Mouse (Mus musculus): Measurements from ENCODE around the gene Cnot6l. TPM values are rescaled to one million over a fixed set of nuclear protein-coding genes. Genes with fewer than 3 reads are reported as not detected.

Cnot6l gene
- total and polyA plus RNA-seq, 3 experiments, result 19.6 to 33.4 (median 28.0) TPM

- H3K4me1 ChIP-seq (ENCODE audit: control insufficient read depth in 1 of 2, insufficient read depth in 2 of 2), result peaks cover 5 to 28% of the 10 kb centered on the region in 2 experiments; a peak in 3 of 4 replicates
- no peak overlapping the region for H3K4me2 ChIP-seq (ENCODE audit: insufficient read depth, low read depth, poor library complexity, severe bottlenecking)
- no peak for TF ChIP-seq NELFE (IDR thresholded peaks at IDR 0.05; ENCODE audit: low read depth, low read length)
- TF ChIP-seq MEF2A (IDR thresholded peaks at IDR 0.05; ENCODE audit: borderline replicate concordance, low read depth, low read length), result no peak
- no peak for TF ChIP-seq TBP (conservative IDR thresholded peaks at IDR 0.05; ENCODE audit: low read depth, low read length)
- TF ChIP-seq MAZ (IDR thresholded peaks at IDR 0.05; ENCODE audit: low read depth, low read length), result no peak
- TF ChIP-seq ZKSCAN1 (IDR thresholded peaks at IDR 0.05; ENCODE audit: borderline replicate concordance, low read depth, low read length), result no peak
- TF ChIP-seq GABPA (IDR thresholded peaks at IDR 0.05; ENCODE audit: insufficient replicate concordance, low read depth, low read length), result no peak
- no peak for TF ChIP-seq KAT2A (IDR thresholded peaks at IDR 0.05; ENCODE audit: insufficient replicate concordance, low read length)
- TF ChIP-seq USF1 (IDR thresholded peaks at IDR 0.05; ENCODE audit: low read depth, low read length), result no peak
- no peak for TF ChIP-seq E2F4 (IDR thresholded peaks at IDR 0.05; ENCODE audit: insufficient replicate concordance, low read depth, low read length)
- no peak for TF ChIP-seq UBTF (IDR thresholded peaks at IDR 0.05; ENCODE audit: low read depth, low read length)
- TF ChIP-seq USF2 (conservative IDR thresholded peaks at IDR 0.05; ENCODE audit: low read depth, low read length), result no peak
- no peak for TF ChIP-seq MYC (IDR thresholded peaks at IDR 0.05; ENCODE audit: low read depth, low read length)
- no peak for TF ChIP-seq RAD21 (IDR thresholded peaks at IDR 0.05; ENCODE audit: low read depth, low read length)
- no peak for TF ChIP-seq IRF4 (IDR thresholded peaks at IDR 0.05; ENCODE audit: low read depth, low read length)
- no peak for TF ChIP-seq SIN3A (IDR thresholded peaks at IDR 0.05; ENCODE audit: low read length)
- no peak for TF ChIP-seq HCFC1 (IDR thresholded peaks at IDR 0.05; ENCODE audit: low read depth, low read length)
- no peak for TF ChIP-seq PAX5 (IDR thresholded peaks at IDR 0.05; ENCODE audit: low read length)
- no peak for TF ChIP-seq ZNF384 (IDR thresholded peaks at IDR 0.05; ENCODE audit: low read depth, low read length)
- no peak for TF ChIP-seq ETS1 (conservative IDR thresholded peaks at IDR 0.05; ENCODE audit: low read depth, low read length)
- TF ChIP-seq ZMIZ1 (IDR thresholded peaks at IDR 0.05; ENCODE audit: low read depth, low read length), result no peak
- dilution Hi-C loops (cut with MboI; ENCODE audit: extremely low pct_ligation_motif_present, extremely low pct_unique_long_range_greater_than_20kb, low sequenced_read_pairs) (no loop called here), in situ Hi-C loops (cut with MboI; ENCODE audit: low pct_ligation_motif_present, low pct_unique_long_range_greater_than_20kb, low sequenced_read_pairs) (no loop called here)
- no peaks in the 10 kb centered on the region for H3K27me3 ChIP-seq (replicated peaks)
- no peak overlapping the region for H3K4me3 ChIP-seq (replicated peaks in 1 of 3; ENCODE audit: low read depth in 2 of 3, low read length in 2 of 3, poor library complexity in 1 of 3)
- no peak overlapping the region for H3K9ac ChIP-seq (ENCODE audit: insufficient read depth, low read depth)
- no peaks in the 10 kb centered on the region for H3K36me3 ChIP-seq (replicated peaks in 1 of 2; ENCODE audit: control insufficient read depth in 1 of 2, insufficient read depth in 1 of 2, low read length in 1 of 2)
- H3K27ac ChIP-seq (ENCODE audit: insufficient read depth, low read depth), result no peak overlapping the region
- no peak for DNase-seq (ENCODE audit: extremely low read depth)
- H3K79me2 ChIP-seq (replicated peaks; ENCODE audit: control insufficient read depth, extremely low read depth, insufficient read depth, poor library complexity, severe bottlenecking), result peaks cover 53% of the 10 kb centered on the region
- no peaks in the 10 kb centered on the region for H3K9me3 ChIP-seq (replicated peaks; ENCODE audit: low read length)
Observed at GRCm38 (mm10) chr5:96142351-96142750, 21.6 kb downstream of the Cnot6l start.

- DNase-seq (ENCODE audit: extremely low read depth), result no peak
- in situ Hi-C loops (cut with MboI; ENCODE audit: low pct_ligation_motif_present, low pct_unique_long_range_greater_than_20kb, low sequenced_read_pairs), result no loop called here
- dilution Hi-C loops (cut with MboI; ENCODE audit: extremely low pct_ligation_motif_present, extremely low pct_unique_long_range_greater_than_20kb, low sequenced_read_pairs), result no loop called here
- Histone ChIP-seq H3K79me2 (replicated peaks; ENCODE audit: control insufficient read depth, extremely low read depth, insufficient read depth, poor library complexity, severe bottlenecking) (peaks cover 23% of the 10 kb centered on the region), H3K27me3 (replicated peaks) (no peaks in the 10 kb centered on the region), H3K36me3 (replicated peaks in 1 of 2; ENCODE audit: control insufficient read depth in 1 of 2, insufficient read depth in 1 of 2, low read length in 1 of 2) (peaks cover 7 to 45% of the 10 kb centered on the region in 2 experiments), H3K27ac (ENCODE audit: insufficient read depth, low read depth) (no peak overlapping the region), H3K9me3 (replicated peaks; ENCODE audit: low read length) (no peaks in the 10 kb centered on the region), H3K9ac (ENCODE audit: insufficient read depth, low read depth) (no peak overlapping the region), H3K4me2 (ENCODE audit: insufficient read depth, low read depth, poor library complexity, severe bottlenecking) (no peak overlapping the region), H3K4me1 (ENCODE audit: control insufficient read depth in 1 of 2, insufficient read depth in 2 of 2) (peaks cover 8 to 13% of the 10 kb centered on the region in 2 experiments), H3K4me3 (replicated peaks in 1 of 3; ENCODE audit: low read depth in 2 of 3, low read length in 2 of 3, poor library complexity in 1 of 3) (no peak overlapping the region)
- no peak for TF ChIP-seq MXI1 (IDR thresholded peaks at IDR 0.05; ENCODE audit: low read depth, low read length)
- no peak for TF ChIP-seq KAT2A (IDR thresholded peaks at IDR 0.05; ENCODE audit: insufficient replicate concordance, low read length)
- no peak for TF ChIP-seq POLR2A (IDR thresholded peaks at IDR 0.05; ENCODE audit: low read depth, low read length)
- no peak for TF ChIP-seq NELFE (IDR thresholded peaks at IDR 0.05; ENCODE audit: low read depth, low read length)
- TF ChIP-seq ZNF384 (IDR thresholded peaks at IDR 0.05; ENCODE audit: low read depth, low read length), result no peak
- TF ChIP-seq IRF4 (IDR thresholded peaks at IDR 0.05; ENCODE audit: low read depth, low read length), result no peak
- TF ChIP-seq CHD1 (IDR thresholded peaks at IDR 0.05; ENCODE audit: low read depth, low read length), result no peak
- no peak for TF ChIP-seq E2F4 (IDR thresholded peaks at IDR 0.05; ENCODE audit: insufficient replicate concordance, low read depth, low read length)
- no peak for TF ChIP-seq USF1 (IDR thresholded peaks at IDR 0.05; ENCODE audit: low read depth, low read length)
- TF ChIP-seq MAZ (IDR thresholded peaks at IDR 0.05; ENCODE audit: low read depth, low read length), result no peak
- no peak for TF ChIP-seq MAX (IDR thresholded peaks at IDR 0.05; ENCODE audit: low read length)
- TF ChIP-seq ZMIZ1 (IDR thresholded peaks at IDR 0.05; ENCODE audit: low read depth, low read length), result no peak
- TF ChIP-seq SIN3A (IDR thresholded peaks at IDR 0.05; ENCODE audit: low read length), result no peak
- no peak for TF ChIP-seq HCFC1 (IDR thresholded peaks at IDR 0.05; ENCODE audit: low read depth, low read length)
- no peak for TF ChIP-seq NRF1 (IDR thresholded peaks at IDR 0.05; ENCODE audit: low read depth, low read length)
- TF ChIP-seq CTCF (conservative IDR thresholded peaks at IDR 0.05 in 1 of 2, IDR thresholded peaks at IDR 0.05 in 1 of 2; ENCODE audit: low read depth in 2 of 2, low read length in 2 of 2), result no peak
Observed at GRCm38 (mm10) chr5:96130683-96131082, 33.3 kb downstream of the Cnot6l start.

Data from CH12.LX (cell line).